Mouse (Mus musculus): ENCODE data around the gene Il19.

DNA sequence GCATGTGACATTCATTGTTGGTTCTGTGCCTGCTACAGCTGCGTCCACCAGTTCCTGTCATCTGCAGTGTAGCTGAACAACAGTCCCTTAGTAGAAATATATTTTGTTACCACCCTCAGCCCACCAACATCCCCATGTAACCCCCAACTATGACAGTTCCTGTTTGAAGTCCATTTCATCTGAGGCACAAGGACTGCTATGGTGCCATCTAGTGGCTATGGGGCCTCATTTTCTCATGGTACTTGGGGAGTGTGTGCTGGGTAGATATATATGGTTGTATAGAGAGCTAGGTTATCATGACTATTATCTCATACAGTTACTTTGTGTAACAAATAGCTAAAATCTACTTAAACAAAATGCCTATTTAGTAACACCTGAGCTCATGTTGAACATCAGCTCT is 39.5 kb upstream of the Il19 start:
- TF ChIP-seq GATA1 (IDR thresholded peaks at IDR 0.05; ENCODE audit: borderline replicate concordance, low read length) (no peak), FLI1 (IDR thresholded peaks at IDR 0.05; ENCODE audit: low read length) (no peak)
